Mouse (Mus musculus): Measurements from ENCODE around the gene Tbx4. TPM values are rescaled to one million over a fixed set of nuclear protein-coding genes. Genes with fewer than 3 reads are reported as not detected.

Tbx4 gene
- polyA plus RNA-seq, 1 experiment from 2014 or later, result 0.24 TPM

- Histone ChIP-seq H3K4me1 (ENCODE audit: control insufficient read depth, insufficient read depth, low read length) (peaks cover 5% of the 10 kb centered on the region; the same call in 1 of the 2 replicates), H3K4me3 (ENCODE audit: low read depth, low read length) (no peak overlapping the region), H3K36me3 (ENCODE audit: control insufficient read depth, insufficient read depth, low read length) (no peaks in the 10 kb centered on the region), H3K27me3 (ENCODE audit: control insufficient read depth, insufficient read depth, low read length) (peaks cover 94% of the 10 kb centered on the region), H3K4me2 (ENCODE audit: low read depth) (no peak overlapping the region), H3K9ac (ENCODE audit: low read length) (no peak overlapping the region), H3K9me3 (ENCODE audit: control insufficient read depth, low read length) (no peaks in the 10 kb centered on the region), H3K27ac (ENCODE audit: low read depth, low read length) (no peak overlapping the region)
- DNase-seq (ENCODE audit: low spot score), result no peak
- 5% methylated on average over 2 of the region's 2 CpGs for WGBS
- ATAC-seq (ENCODE audit: insufficient read depth, low FRiP score, low TSS enrichment), result no peak
Measured at GRCm38 (mm10) chr11:85891692-85892040, 5.4 kb downstream of the Tbx4 start.

- Histone ChIP-seq H3K9ac (ENCODE audit: low read length) (no peak overlapping the region), H3K4me1 (ENCODE audit: control insufficient read depth, insufficient read depth, low read length) (peaks cover 5% of the 10 kb centered on the region; the same call in 1 of the 2 replicates), H3K4me2 (ENCODE audit: low read depth) (no peak overlapping the region), H3K36me3 (ENCODE audit: control insufficient read depth, insufficient read depth, low read length) (no peaks in the 10 kb centered on the region), H3K27me3 (ENCODE audit: control insufficient read depth, insufficient read depth, low read length) (peaks cover 96% of the 10 kb centered on the region), H3K4me3 (ENCODE audit: low read depth, low read length) (no peak overlapping the region), H3K27ac (ENCODE audit: low read depth, low read length) (no peak overlapping the region), H3K9me3 (ENCODE audit: control insufficient read depth, low read length) (no peaks in the 10 kb centered on the region)
- no peak for DNase-seq (ENCODE audit: low spot score)
- 0% methylated on average over 6 of the region's 6 CpGs for WGBS
- ATAC-seq (ENCODE audit: insufficient read depth, low FRiP score, low TSS enrichment), result no peak
Measured at GRCm38 (mm10) chr11:85892771-85893170, 6.5 kb downstream of the Tbx4 start.

GRCm38 (mm10) chr11:85893400-85894135, 7.3 kb downstream of the Tbx4 start:
- H3K4me2 ChIP-seq (ENCODE audit: low read depth), result no peak overlapping the region

GRCm38 (mm10) chr11:85894136-85894530, 7.9 kb downstream of the Tbx4 start:
- Histone ChIP-seq H3K9ac (ENCODE audit: low read length) (no peak overlapping the region), H3K27ac (ENCODE audit: low read depth, low read length) (no peak overlapping the region), H3K36me3 (ENCODE audit: control insufficient read depth, insufficient read depth, low read length) (no peaks in the 10 kb centered on the region), H3K4me1 (ENCODE audit: control insufficient read depth, insufficient read depth, low read length) (peaks cover 5% of the 10 kb centered on the region; the same call in 1 of the 2 replicates), H3K4me3 (ENCODE audit: low read depth, low read length) (no peak overlapping the region), H3K4me2 (ENCODE audit: low read depth) (no peak overlapping the region), H3K9me3 (ENCODE audit: control insufficient read depth, low read length) (no peaks in the 10 kb centered on the region), H3K27me3 (ENCODE audit: control insufficient read depth, insufficient read depth, low read length) (peaks cover 91% of the 10 kb centered on the region)
- DNase-seq (ENCODE audit: low spot score) (no peak), ATAC-seq (ENCODE audit: insufficient read depth, low FRiP score, low TSS enrichment) (no peak)
- 3% methylated on average over 3 of the region's 3 CpGs for WGBS

More at GRCm38 (mm10) chr11:85893400-85894135, 7.3 kb downstream of the Tbx4 start:
- Histone ChIP-seq H3K9me3 (ENCODE audit: control insufficient read depth, low read length) (no peaks in the 10 kb centered on the region), H3K9ac (ENCODE audit: low read length) (no peak overlapping the region), H3K4me1 (ENCODE audit: control insufficient read depth, insufficient read depth, low read length) (peaks cover 5% of the 10 kb centered on the region; the same call in 1 of the 2 replicates), H3K27ac (ENCODE audit: low read depth, low read length) (no peak overlapping the region), H3K27me3 (ENCODE audit: control insufficient read depth, insufficient read depth, low read length) (peaks cover 96% of the 10 kb centered on the region), H3K36me3 (ENCODE audit: control insufficient read depth, insufficient read depth, low read length) (no peaks in the 10 kb centered on the region), H3K4me3 (ENCODE audit: low read depth, low read length) (no peak overlapping the region)
- 2% methylated on average over 13 of the region's 13 CpGs for WGBS
- DNase-seq (ENCODE audit: low spot score) (no peak), ATAC-seq (ENCODE audit: insufficient read depth, low FRiP score, low TSS enrichment) (no peak)

- Histone ChIP-seq H3K4me1 (ENCODE audit: control insufficient read depth, insufficient read depth, low read length) (peaks cover 5% of the 10 kb centered on the region; the same call in 1 of the 2 replicates), H3K9ac (ENCODE audit: low read length) (no peak overlapping the region), H3K9me3 (ENCODE audit: control insufficient read depth, low read length) (no peaks in the 10 kb centered on the region), H3K4me2 (ENCODE audit: low read depth) (peak overlapping the region; percentile 39), H3K27ac (ENCODE audit: low read depth, low read length) (no peak overlapping the region), H3K36me3 (ENCODE audit: control insufficient read depth, insufficient read depth, low read length) (no peaks in the 10 kb centered on the region), H3K4me3 (ENCODE audit: low read depth, low read length) (no peak overlapping the region; the same call in 1 of the 2 replicates), H3K27me3 (ENCODE audit: control insufficient read depth, insufficient read depth, low read length) (peaks cover 88% of the 10 kb centered on the region)
- WGBS, result under 1% methylated on average over 43 of the region's 43 CpGs
- ATAC-seq (ENCODE audit: insufficient read depth, low FRiP score, low TSS enrichment) (no peak), DNase-seq (ENCODE audit: low spot score) (peak; percentile 55)
Measured at GRCm38 (mm10) chr11:85894731-85895545, 8.7 kb downstream of the Tbx4 start.

- no peak for ATAC-seq (ENCODE audit: insufficient read depth, low FRiP score, low TSS enrichment)
- no peaks in the 10 kb centered on the region for H3K9me3 ChIP-seq (ENCODE audit: control insufficient read depth, low read length)
Measured at GRCm38 (mm10) chr11:85896335-85896985, 10.2 kb downstream of the Tbx4 start.

GRCm38 (mm10) chr11:85900291-85900690, 14.1 kb downstream of the Tbx4 start:
- no peak for DNase-seq (ENCODE audit: low spot score)
- H3K4me3 ChIP-seq (ENCODE audit: low read depth, low read length), result no peak overlapping the region
- H3K9ac ChIP-seq (ENCODE audit: low read length), result no peak overlapping the region
- peaks cover 4% of the 10 kb centered on the region; the same call in 1 of the 2 replicates for H3K9me3 ChIP-seq (ENCODE audit: control insufficient read depth, low read length)
- no peak overlapping the region for H3K27ac ChIP-seq (ENCODE audit: low read depth, low read length)
- ATAC-seq (ENCODE audit: insufficient read depth, low FRiP score, low TSS enrichment), result no peak
- H3K4me2 ChIP-seq (ENCODE audit: low read depth), result no peak overlapping the region
- H3K36me3 ChIP-seq (ENCODE audit: control insufficient read depth, insufficient read depth, low read length), result no peaks in the 10 kb centered on the region
- no peaks in the 10 kb centered on the region for H3K4me1 ChIP-seq (ENCODE audit: control insufficient read depth, insufficient read depth, low read length)
- H3K27me3 ChIP-seq (ENCODE audit: control insufficient read depth, insufficient read depth, low read length), result peaks cover 45% of the 10 kb centered on the region

More at GRCm38 (mm10) chr11:85896335-85896985, 10.2 kb downstream of the Tbx4 start:
- Histone ChIP-seq H3K4me2 (ENCODE audit: low read depth) (no peak overlapping the region), H3K27me3 (ENCODE audit: control insufficient read depth, insufficient read depth, low read length) (peaks cover 83% of the 10 kb centered on the region), H3K27ac (ENCODE audit: low read depth, low read length) (no peak overlapping the region), H3K4me1 (ENCODE audit: control insufficient read depth, insufficient read depth, low read length) (peaks cover 5% of the 10 kb centered on the region; the same call in 1 of the 2 replicates), H3K36me3 (ENCODE audit: control insufficient read depth, insufficient read depth, low read length) (no peaks in the 10 kb centered on the region), H3K9ac (ENCODE audit: low read length) (no peak overlapping the region), H3K4me3 (ENCODE audit: low read depth, low read length) (no peak overlapping the region)
- 30% methylated on average over 12 of the region's 13 CpGs for WGBS
- no peak for DNase-seq (ENCODE audit: low spot score)

GRCm38 (mm10) chr11:85909514-85909913, 23.3 kb downstream of the Tbx4 start:
- WGBS, result 70% methylated on average over 4 of the region's 4 CpGs
- no peak overlapping the region for H3K9ac ChIP-seq (ENCODE audit: low read length)
- H3K27me3 ChIP-seq (ENCODE audit: control insufficient read depth, insufficient read depth, low read length), result no peaks in the 10 kb centered on the region
- H3K9me3 ChIP-seq (ENCODE audit: control insufficient read depth, low read length), result no peaks in the 10 kb centered on the region
- DNase-seq (ENCODE audit: low spot score) (no peak), ATAC-seq (ENCODE audit: insufficient read depth, low FRiP score, low TSS enrichment) (no peak)
- H3K4me3 ChIP-seq (ENCODE audit: low read depth, low read length), result no peak overlapping the region
- H3K4me1 ChIP-seq (ENCODE audit: control insufficient read depth, insufficient read depth, low read length), result no peaks in the 10 kb centered on the region
- no peak overlapping the region for H3K27ac ChIP-seq (ENCODE audit: low read depth, low read length)
- no peaks in the 10 kb centered on the region for H3K36me3 ChIP-seq (ENCODE audit: control insufficient read depth, insufficient read depth, low read length)
- no peak overlapping the region for H3K4me2 ChIP-seq (ENCODE audit: low read depth)

Data from neural tube, embryonic 11.5 days (tissue).